Mouse (Mus musculus) kidney, embryonic 16.5 days (tissue): ENCODE data around the gene Lyar. TPM values are rescaled to one million over a fixed set of nuclear protein-coding genes. Genes with fewer than 3 reads are reported as not detected.
A peak's percentile ranks its signal among the peaks of the same experiment; 100 is the strongest.

ENCODE experiments used
- ATAC-seq: fragments of 200-750 bp; cut with Nextera tagmentation; 2 replicates; pipeline ENCODE4 v1.8.0; 2017; ENCODE audit warnings: moderate TSS enrichment; ENCODE audit not compliant: low FRiP score, low TSS enrichment
- H3K27ac ChIP-seq: fragments of 300-500 bp; sonication (generic); 2 replicates; pipeline ENCODE4 v1.5.1; 2014; ENCODE audit warnings: low read length
- H3K27me3 ChIP-seq: fragments of 300-500 bp; sonication (generic); 2 replicates; pipeline ENCODE4 v1.6.1; 2014; ENCODE audit warnings: low read length, control low read depth, mixed read lengths; ENCODE audit not compliant: insufficient read depth
- H3K36me3 ChIP-seq: fragments of 300-500 bp; sonication (generic); 2 replicates; pipeline ENCODE4 v1.6.1; 2014; ENCODE audit warnings: low read length, control low read depth, mixed read lengths; ENCODE audit not compliant: insufficient read depth
- H3K4me1 ChIP-seq: fragments of 300-500 bp; sonication (generic); 2 replicates; pipeline ENCODE4 v1.6.1; 2014; ENCODE audit warnings: low read length, control low read depth, mixed read lengths; ENCODE audit not compliant: insufficient read depth
- H3K4me2 ChIP-seq: fragments of 300-500 bp; sonication (generic); replicated peaks from 2 replicates; pipeline ENCODE4 v1.6.1; 2014; ENCODE audit warnings: low read depth, low read length
- H3K4me3 ChIP-seq: fragments of 300-500 bp; sonication (generic); 2 replicates; pipeline ENCODE4 v1.5.1; 2014; ENCODE audit warnings: mild to moderate bottlenecking, low read length
- H3K9ac ChIP-seq: fragments of 300-500 bp; sonication (generic); replicated peaks from 2 replicates; pipeline ENCODE4 v1.6.1; 2014; ENCODE audit warnings: low read length
- H3K9me3 ChIP-seq: fragments of 300-500 bp; sonication (generic); 2 replicates; pipeline ENCODE4 v1.6.1; 2016; ENCODE audit warnings: low read length, control low read depth
- WGBS: fragments of 180-500 bp; shearing (Covaris S2); extraction: QIAGEN DNeasy Blood & Tissue Kit; methylation state at CpG from one replicate; pipeline ENCODE4 v1.1.7; 2014; 5-methylcytosine and 5-hydroxymethylcytosine counted together
- polyA plus RNA-seq: library from polyadenylated mRNA; unstranded; fragments of >200 nt; fragmentation: Nextera tagmentation; extraction: Ambion mirVana; gene quantifications from 2 replicates; pipeline ENCODE4 v1.2.1, GENCODE M21; 2015

The Lyar gene
- 82.1 and 92.7 TPM in 2 replicates for polyA plus RNA-seq

GRCm38 (mm10) chr5:38220328-38220912 lies at the start of gene Lyar, which contains the start of gene Zbtb49:
Lyar (plus strand) TSS chr5:38220470.
Zbtb49 (minus strand) TSS chr5:38220457.
- H3K4me2 ChIP-seq, result peak within 1 kb of the TSS; percentile 86
- peaks cover 9% of the 10 kb centered on the region; the same call in 1 of the 2 replicates for H3K36me3 ChIP-seq
- under 1% methylated on average over 55 of the region's 55 CpGs for WGBS
- peak; percentile 93 for ATAC-seq
- H3K27me3 ChIP-seq, result no peaks in the 10 kb centered on the region
- H3K4me1 ChIP-seq, result peaks cover 25% of the 10 kb centered on the region
- no peaks in the 10 kb centered on the region for H3K9me3 ChIP-seq
- H3K27ac ChIP-seq, result peak within 1 kb of the TSS; percentile 70
- peak within 1 kb of the TSS; percentile 93 for H3K4me3 ChIP-seq
- peak within 1 kb of the TSS; percentile 87 for H3K9ac ChIP-seq

DNA sequence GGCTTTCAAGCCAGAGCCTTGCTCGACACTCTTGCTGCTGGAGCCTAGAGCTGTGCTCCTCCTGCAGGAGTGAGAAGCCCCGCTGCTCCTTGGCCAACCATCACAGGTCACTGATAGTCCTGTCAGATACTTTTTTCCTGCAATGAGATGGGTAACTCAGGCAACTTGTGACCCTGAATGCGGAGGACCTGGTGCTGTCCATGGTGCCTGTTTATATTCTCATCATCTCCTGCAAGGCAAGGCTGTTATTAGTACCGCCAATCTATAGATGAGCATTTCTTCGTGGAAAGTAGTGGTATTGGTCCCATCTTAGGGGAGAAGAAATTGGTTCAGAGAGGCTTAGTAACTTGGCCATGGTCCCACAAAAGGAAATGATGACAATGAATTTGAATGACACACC lies 46.5 kb upstream of the Lyar start:
- WGBS, result 49% methylated on average over 5 of the region's 5 CpGs
- Histone ChIP-seq H3K4me1 (no peaks in the 10 kb centered on the region), H3K9me3 (0 out of 2 replicates have a peak, but pooled peaks cover 3% of the 10 kb centered on the region), H3K4me2 (no peak overlapping the region), H3K9ac (no peak overlapping the region), H3K27me3 (no peaks in the 10 kb centered on the region), H3K4me3 (no peak overlapping the region), H3K27ac (no peak overlapping the region), H3K36me3 (no peaks in the 10 kb centered on the region)
- no peak for ATAC-seq

GRCm38 (mm10) chr5:38174256-38174912 lies 45.9 kb upstream of the Lyar start:
- 0 out of 2 replicates have a peak, but pooled peaks cover 3% of the 10 kb centered on the region for H3K9me3 ChIP-seq
- no peaks in the 10 kb centered on the region for H3K27me3 ChIP-seq
- H3K4me2 ChIP-seq, result no peak overlapping the region
- H3K36me3 ChIP-seq, result no peaks in the 10 kb centered on the region
- no peaks in the 10 kb centered on the region for H3K4me1 ChIP-seq
- H3K27ac ChIP-seq, result no peak overlapping the region
- no peak for ATAC-seq
- H3K9ac ChIP-seq, result no peak overlapping the region
- 70% methylated on average over 16 of the region's 16 CpGs for WGBS
- no peak overlapping the region for H3K4me3 ChIP-seq

- Histone ChIP-seq H3K4me2 (no peak overlapping the region), H3K9ac (no peak overlapping the region), H3K27me3 (no peaks in the 10 kb centered on the region), H3K4me1 (no peaks in the 10 kb centered on the region), H3K36me3 (no peaks in the 10 kb centered on the region), H3K9me3 (0 out of 2 replicates have a peak, but pooled peaks cover 3% of the 10 kb centered on the region), H3K27ac (no peak overlapping the region), H3K4me3 (no peak overlapping the region)
- no peak for ATAC-seq
- 81% methylated on average over 6 of the region's 6 CpGs for WGBS
Measured at GRCm38 (mm10) chr5:38184688-38185285, 35.5 kb upstream of the Lyar start.

GRCm38 (mm10) chr5:38187006-38187405 lies 33.3 kb upstream of the Lyar start:
- H3K4me3 ChIP-seq, result no peak overlapping the region
- H3K9me3 ChIP-seq, result 0 out of 2 replicates have a peak, but pooled peaks cover 3% of the 10 kb centered on the region
- H3K27ac ChIP-seq, result no peak overlapping the region
- no peak for ATAC-seq
- no peak overlapping the region for H3K9ac ChIP-seq
- H3K4me1 ChIP-seq, result no peaks in the 10 kb centered on the region
- H3K36me3 ChIP-seq, result no peaks in the 10 kb centered on the region
- no peaks in the 10 kb centered on the region for H3K27me3 ChIP-seq
- WGBS, result 85% methylated on average over 2 of the region's 2 CpGs
- H3K4me2 ChIP-seq, result no peak overlapping the region

GRCm38 (mm10) chr5:38190907-38191306 lies 29.4 kb upstream of the Lyar start:
- 0 out of 2 replicates have a peak, but pooled peaks cover 3% of the 10 kb centered on the region for H3K9me3 ChIP-seq
- H3K4me1 ChIP-seq, result no peaks in the 10 kb centered on the region
- H3K4me2 ChIP-seq, result no peak overlapping the region
- H3K36me3 ChIP-seq, result no peaks in the 10 kb centered on the region
- 93% methylated on average over 3 of the region's 3 CpGs for WGBS
- no peak overlapping the region for H3K9ac ChIP-seq
- ATAC-seq, result no peak
- no peak overlapping the region for H3K4me3 ChIP-seq
- H3K27me3 ChIP-seq, result no peaks in the 10 kb centered on the region
- H3K27ac ChIP-seq, result no peak overlapping the region

DNA sequence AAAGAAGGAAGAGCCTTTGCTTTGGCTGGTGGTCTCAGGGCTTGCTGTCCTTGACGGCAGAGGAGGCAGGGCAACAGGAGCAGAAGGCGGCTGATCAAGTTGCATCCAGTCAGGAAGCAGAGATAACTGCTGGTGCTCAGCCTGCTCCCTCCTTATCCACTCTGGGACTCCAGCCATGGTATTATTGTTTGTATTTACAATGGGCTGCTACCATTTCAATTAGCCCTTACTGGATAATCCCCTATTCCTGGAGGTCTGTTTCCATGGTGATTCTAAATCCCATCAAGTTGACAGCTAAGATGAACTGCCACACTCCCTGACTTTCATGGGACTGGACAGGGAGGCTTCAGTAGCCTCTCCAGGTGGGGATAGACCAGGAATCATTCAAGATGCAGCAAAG lies 25.3 kb upstream of the Lyar start:
- no peak overlapping the region for H3K9ac ChIP-seq
- WGBS, result 35% methylated on average over 2 of the region's 2 CpGs

GRCm38 (mm10) chr5:38195941-38196340 lies 24.3 kb upstream of the Lyar start:
- no peak for ATAC-seq

More for the DNA sequence above, 25.3 kb upstream of the Lyar start:
- ATAC-seq, result no peak
- no peaks in the 10 kb centered on the region for H3K27me3 ChIP-seq
- 0 out of 2 replicates have a peak, but pooled peaks cover 3% of the 10 kb centered on the region for H3K36me3 ChIP-seq
- no peak overlapping the region for H3K4me3 ChIP-seq
- no peak overlapping the region for H3K27ac ChIP-seq
- no peak overlapping the region for H3K4me2 ChIP-seq
- H3K9me3 ChIP-seq, result no peaks in the 10 kb centered on the region
- H3K4me1 ChIP-seq, result no peaks in the 10 kb centered on the region

DNA sequence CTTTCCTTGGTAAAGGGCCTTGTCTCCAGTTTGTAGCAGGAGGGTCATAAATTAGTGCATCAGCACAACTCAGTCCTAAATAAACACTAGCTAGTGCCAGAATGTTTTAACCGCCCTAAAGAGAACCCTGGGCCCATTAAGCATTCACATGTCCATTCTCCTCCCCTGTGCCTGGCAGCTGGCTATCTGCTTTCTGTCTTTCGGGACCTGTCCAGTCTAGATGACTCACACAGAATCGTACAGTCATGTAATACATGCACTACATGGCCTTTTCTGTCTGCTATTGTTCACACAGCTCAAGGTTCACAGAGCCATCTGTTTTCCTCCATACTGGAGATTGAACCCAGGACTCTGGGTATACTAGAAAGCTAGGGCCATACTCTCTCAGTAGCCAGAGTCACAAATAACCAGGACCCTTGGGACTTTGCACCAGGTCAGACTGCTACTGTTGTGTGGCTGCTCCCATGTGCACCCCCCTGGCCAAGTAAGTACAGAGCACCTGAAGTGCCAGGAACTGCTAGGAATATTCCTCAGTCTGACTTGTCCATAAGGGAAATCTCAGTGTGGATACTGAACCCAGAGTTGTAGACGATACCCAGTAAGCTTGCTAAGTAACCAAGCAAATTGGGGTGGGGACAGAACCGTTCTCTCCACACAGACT lies 23.3 kb upstream of the Lyar start:
- Histone ChIP-seq H3K9ac (no peak overlapping the region), H3K27ac (no peak overlapping the region), H3K36me3 (peaks cover 17% of the 10 kb centered on the region), H3K27me3 (no peaks in the 10 kb centered on the region), H3K9me3 (no peaks in the 10 kb centered on the region), H3K4me1 (no peaks in the 10 kb centered on the region), H3K4me2 (no peak overlapping the region), H3K4me3 (no peak overlapping the region)
- ATAC-seq, result no peak
- 61% methylated on average over 5 of the region's 5 CpGs for WGBS

More at GRCm38 (mm10) chr5:38195941-38196340, 24.3 kb upstream of the Lyar start:
- no peak overlapping the region for H3K4me2 ChIP-seq
- H3K27me3 ChIP-seq, result no peaks in the 10 kb centered on the region
- no peak overlapping the region for H3K9ac ChIP-seq
- H3K9me3 ChIP-seq, result no peaks in the 10 kb centered on the region
- peaks cover 10% of the 10 kb centered on the region; the same call in 1 of the 2 replicates for H3K36me3 ChIP-seq
- H3K27ac ChIP-seq, result no peak overlapping the region
- no peak overlapping the region for H3K4me3 ChIP-seq
- no peaks in the 10 kb centered on the region for H3K4me1 ChIP-seq
